Mouse (Mus musculus) heart, embryonic 15.5 days (tissue): ENCODE results near the gene Zfp593. TPM values are rescaled to one million over a fixed set of nuclear protein-coding genes. Genes with fewer than 3 reads are reported as not detected.

Experiments used
- ATAC-seq: fragments of 200-750 bp; cut with Nextera tagmentation; replicated peaks from 2 replicates; pipeline ENCODE4 v1.8.0; 2017; ENCODE audit warnings: low read depth, moderate TSS enrichment; ENCODE audit not compliant: insufficient number of reproducible peaks, insufficient read depth, low FRiP score
- H3K27ac ChIP-seq: fragments of 300-500 bp; sonication (generic); 2 replicates; pipeline ENCODE4 v1.5.1; 2015; ENCODE audit warnings: mild to moderate bottlenecking, inconsistent platforms
- H3K27me3 ChIP-seq: fragments of 300-500 bp; sonication (generic); 2 replicates; pipeline ENCODE4 v1.6.1; 2015; ENCODE audit warnings: inconsistent platforms
- H3K36me3 ChIP-seq: fragments of 300-500 bp; sonication (generic); 2 replicates; pipeline ENCODE4 v1.6.1; 2015; ENCODE audit warnings: mild to moderate bottlenecking, inconsistent platforms
- H3K4me1 ChIP-seq: fragments of 300-500 bp; sonication (generic); replicated peaks from 2 replicates; pipeline ENCODE4 v1.6.1; 2015; ENCODE audit warnings: inconsistent platforms
- H3K4me2 ChIP-seq: fragments of 300-500 bp; sonication (generic); 2 replicates; pipeline ENCODE4 v1.6.1; 2015; ENCODE audit warnings: inconsistent platforms, mild to moderate bottlenecking, moderate library complexity
- H3K4me3 ChIP-seq: fragments of 300-500 bp; sonication (generic); 2 replicates; pipeline ENCODE4 v1.5.1; 2015; ENCODE audit warnings: mild to moderate bottlenecking, inconsistent platforms
- H3K9ac ChIP-seq: fragments of 300-500 bp; sonication (generic); 2 replicates; pipeline ENCODE4 v1.6.1; 2015; ENCODE audit warnings: mild to moderate bottlenecking, inconsistent platforms
- H3K9me3 ChIP-seq: fragments of 300-500 bp; sonication (generic); replicated peaks from 2 replicates; pipeline ENCODE4 v1.6.1; 2016; ENCODE audit warnings: inconsistent platforms
- WGBS: fragments of 180-500 bp; shearing (Covaris S2); methylation state at CpG from one replicate; pipeline ENCODE4 v1.1.7; 2015; ENCODE audit warnings: mixed read lengths; 5-methylcytosine and 5-hydroxymethylcytosine counted together
- polyA plus RNA-seq: library from polyadenylated mRNA; unstranded; fragments of >200 nt; fragmentation: Nextera tagmentation; extraction: Ambion mirVana; gene quantifications from 2 replicates; pipeline ENCODE4 v1.2.1, GENCODE M21; 2015

Gene Zfp593
- polyA plus RNA-seq, 1 experiment from 2014 or later, result 7.4 TPM

DNA sequence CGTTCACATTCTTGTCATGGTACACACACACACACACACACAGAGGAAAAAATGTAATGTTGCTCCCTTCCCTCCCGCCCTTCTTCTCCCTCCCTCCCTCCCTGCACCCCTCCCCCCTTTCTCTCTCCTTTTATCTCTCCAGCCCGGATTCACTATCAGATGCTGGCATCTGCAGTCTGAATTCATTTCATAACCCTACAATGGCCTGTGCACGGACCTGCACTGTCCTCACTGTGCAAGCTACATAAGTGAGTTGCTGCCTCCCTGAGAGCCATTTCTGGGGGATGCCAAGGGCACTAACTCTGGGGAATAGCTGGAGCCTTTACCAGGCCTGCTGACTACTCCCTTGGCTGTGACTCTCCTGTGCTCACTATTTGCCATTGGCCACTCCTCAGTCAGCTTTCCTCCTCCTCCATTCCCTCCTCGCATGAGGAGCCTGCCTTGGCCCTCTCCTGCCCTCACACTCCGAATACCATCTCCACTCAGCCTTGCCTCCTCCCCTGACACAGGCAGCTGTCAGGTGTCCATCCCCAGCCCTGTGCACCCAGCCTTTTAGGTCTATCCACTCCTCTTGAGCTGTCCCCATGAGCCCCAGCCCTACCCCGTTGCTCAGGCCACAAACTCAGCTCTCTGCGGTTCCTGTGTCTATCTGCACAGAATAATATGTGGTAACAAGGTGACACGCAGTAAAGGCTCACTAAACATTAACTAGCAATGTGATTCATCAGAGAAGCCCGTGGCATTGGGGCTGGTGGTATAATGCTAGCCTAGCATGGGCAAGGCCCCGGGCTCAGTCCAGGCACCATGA lies 22.4 kb downstream of the Zfp593 start:
- ATAC-seq, result no peak

DNA sequence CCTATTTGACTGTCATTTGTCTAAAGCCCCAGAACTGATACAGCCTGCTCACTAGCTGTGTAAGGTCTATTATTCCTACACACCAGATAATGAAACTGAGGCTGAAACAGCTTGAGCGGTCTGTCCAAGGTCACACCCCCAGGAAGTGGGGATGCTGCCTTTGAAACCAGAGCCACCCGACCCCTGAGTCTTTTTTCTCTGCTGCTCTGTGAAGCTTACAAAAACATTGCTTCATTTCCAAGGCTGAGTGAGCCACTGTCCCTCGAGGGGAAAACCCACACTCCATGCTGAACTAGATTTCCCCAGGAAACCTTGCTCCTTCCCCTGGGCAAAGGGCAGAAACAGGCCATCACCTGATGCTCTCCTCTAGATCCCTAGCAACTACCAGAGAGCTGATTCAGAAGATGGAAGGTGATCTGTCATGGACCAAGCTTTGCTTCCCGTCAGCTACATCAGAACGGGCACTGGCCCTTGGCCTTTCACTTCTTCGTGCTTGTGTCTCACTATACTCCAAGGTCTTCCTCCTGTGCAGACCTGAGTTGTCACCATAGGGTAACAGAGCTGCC lies 38.8 kb downstream of the Zfp593 start:
- Histone ChIP-seq H3K4me2 (no peak overlapping the region), H3K9ac (no peak overlapping the region), H3K27me3 (0 out of 2 replicates have a peak, but pooled peaks cover 5% of the 10 kb centered on the region), H3K9me3 (no peaks in the 10 kb centered on the region), H3K4me1 (no peaks in the 10 kb centered on the region), H3K4me3 (no peak overlapping the region), H3K27ac (no peak overlapping the region), H3K36me3 (no peaks in the 10 kb centered on the region)
- WGBS, result 49% methylated on average over 6 of the region's 6 CpGs
- no peak for ATAC-seq

More for the DNA sequence above, 22.4 kb downstream of the Zfp593 start:
- Histone ChIP-seq H3K9ac (no peak overlapping the region), H3K9me3 (no peaks in the 10 kb centered on the region), H3K36me3 (no peaks in the 10 kb centered on the region), H3K27ac (no peak overlapping the region), H3K27me3 (no peaks in the 10 kb centered on the region), H3K4me2 (no peak overlapping the region), H3K4me3 (no peak overlapping the region), H3K4me1 (no peaks in the 10 kb centered on the region)
- WGBS, result 58% methylated on average over 11 of the region's 11 CpGs

- H3K36me3 ChIP-seq, result no peaks in the 10 kb centered on the region
- H3K9ac ChIP-seq, result no peak overlapping the region
- H3K4me1 ChIP-seq, result no peaks in the 10 kb centered on the region
- H3K9me3 ChIP-seq, result no peaks in the 10 kb centered on the region
- H3K4me3 ChIP-seq, result no peak overlapping the region
- ATAC-seq, result no peak
- WGBS, result 86% methylated on average over 17 of the region's 17 CpGs
- H3K27me3 ChIP-seq, result 0 out of 2 replicates have a peak, but pooled peaks cover 3% of the 10 kb centered on the region
- H3K27ac ChIP-seq, result no peak overlapping the region
- H3K4me2 ChIP-seq, result no peak overlapping the region
These were observed 42.0 kb downstream of the Zfp593 start for GRCm38 (mm10) chr4:134203340-134203896.

- Histone ChIP-seq H3K27me3 (no peaks in the 10 kb centered on the region), H3K4me3 (no peak within 1 kb of the TSS), H3K9me3 (no peaks in the 10 kb centered on the region), H3K4me1 (no peaks in the 10 kb centered on the region), H3K9ac (no peak within 1 kb of the TSS), H3K27ac (no peak within 1 kb of the TSS), H3K4me2 (no peak within 1 kb of the TSS), H3K36me3 (no peaks in the 10 kb centered on the region)
- ATAC-seq, result no peak
- WGBS, result 90% methylated on average over 4 of the region's 4 CpGs
These were observed 42.5 kb downstream of the Zfp593 start, which contains the start of gene Gm7534 for GRCm38 (mm10) chr4:134202904-134203303. TSS of gene Gm7534 (minus strand) at chr4:134203004.

DNA sequence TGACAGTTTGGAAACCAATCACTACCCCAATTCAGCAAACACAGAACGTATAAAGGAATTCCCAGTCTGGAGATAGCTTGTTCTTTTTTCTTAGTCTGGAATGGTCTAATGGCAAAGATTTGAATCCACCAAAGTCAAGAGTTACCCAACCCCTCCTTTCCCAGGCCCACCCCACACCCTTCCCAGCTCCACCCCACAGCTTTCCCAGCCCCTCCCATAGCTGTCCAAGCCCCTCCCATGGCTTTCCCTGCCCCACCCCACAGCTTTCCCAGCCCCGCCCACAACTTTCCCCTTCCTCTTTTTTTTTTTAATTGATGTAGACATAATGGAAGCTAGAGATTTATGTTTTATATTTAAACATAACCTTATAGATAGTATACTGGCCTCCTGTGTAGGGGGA lies 46.0 kb downstream of the Zfp593 start:
- WGBS, result 70% methylated on average over 2 of the region's 2 CpGs
- no peak for ATAC-seq
- no peaks in the 10 kb centered on the region for H3K36me3 ChIP-seq
- no peak overlapping the region for H3K9ac ChIP-seq
- no peaks in the 10 kb centered on the region for H3K27me3 ChIP-seq
- H3K4me1 ChIP-seq, result no peaks in the 10 kb centered on the region
- no peak overlapping the region for H3K4me2 ChIP-seq
- H3K4me3 ChIP-seq, result no peak overlapping the region
- H3K9me3 ChIP-seq, result no peaks in the 10 kb centered on the region
- no peak overlapping the region for H3K27ac ChIP-seq

Other genes with a start within 250 kb of the Zfp593 start
- 31.4 and 35.4 TPM in 2 replicates for gene Dhdds, start 244.7 kb downstream of the Zfp593 start, polyA plus RNA-seq
- gene Lin28a, start 226.8 kb downstream of the Zfp593 start, polyA plus RNA-seq, result 0.14 and 0.19 TPM in 2 replicates
- gene Zfp683, start 191.8 kb downstream of the Zfp593 start, polyA plus RNA-seq, result not detected in 2 replicates
- 0.30 and 0.61 TPM in 2 replicates for gene Crybg2, start 184.8 kb downstream of the Zfp593 start, polyA plus RNA-seq
- gene Cd52, start 150.5 kb downstream of the Zfp593 start, polyA plus RNA-seq, result 11.6 and 23.8 TPM in 2 replicates
- 1.8 and 3.9 TPM in 2 replicates for gene Ubxn11, start 143.0 kb downstream of the Zfp593 start, polyA plus RNA-seq
- gene Sh3bgrl3, start 116.8 kb downstream of the Zfp593 start, polyA plus RNA-seq, result 174 and 239 TPM in 2 replicates
- 38.2 and 42.0 TPM in 2 replicates for gene Cep85, start 58.5 kb downstream of the Zfp593 start, polyA plus RNA-seq
- gene Gm7534, start 42.6 kb downstream of the Zfp593 start, polyA plus RNA-seq, result not detected in 2 replicates
- 0.09 TPM in 1 of 2 replicates, not detected in the other for gene Catsper4, start 18.2 kb downstream of the Zfp593 start, polyA plus RNA-seq
- 1.2 and 2.4 TPM in 2 replicates for gene Cnksr1, start 7.2 kb downstream of the Zfp593 start, polyA plus RNA-seq
- 0.26 and 0.30 TPM in 2 replicates for gene E130218I03Rik, start 1.9 kb downstream of the Zfp593 start, polyA plus RNA-seq
- gene Gm30191, start 1.3 kb upstream of the Zfp593 start, polyA plus RNA-seq, result not detected in 2 replicates
- 5.0 and 5.1 TPM in 2 replicates for gene Grrp1, start 8.5 kb upstream of the Zfp593 start, polyA plus RNA-seq
- 11.3 and 14.3 TPM in 2 replicates for gene Pdik1l, start 42.3 kb upstream of the Zfp593 start, polyA plus RNA-seq
- gene Trim63, start 69.5 kb upstream of the Zfp593 start, polyA plus RNA-seq, result 137 and 156 TPM in 2 replicates
- gene Slc30a2, start 97.6 kb upstream of the Zfp593 start, polyA plus RNA-seq, result 0.18 and 0.21 TPM in 2 replicates
- gene Extl1, start 138.3 kb upstream of the Zfp593 start, polyA plus RNA-seq, result 2.3 and 2.9 TPM in 2 replicates
- gene Pafah2, start 150.7 kb upstream of the Zfp593 start, polyA plus RNA-seq, result 10.3 and 10.6 TPM in 2 replicates
- 947 and 956 TPM in 2 replicates for gene Stmn1, start 222.7 kb upstream of the Zfp593 start, polyA plus RNA-seq